Mouse (Mus musculus): ENCODE results near the gene Zfy1. TPM values are rescaled to one million over a fixed set of nuclear protein-coding genes. Genes with fewer than 3 reads are reported as not detected.
"Not testable (repeated sequence)": the region's sequence is repeated elsewhere in the genome, so short reads cannot be mapped to it uniquely, and the experiment has no call there.

The Zfy1 gene
- not detected in 2 replicates for polyA plus RNA-seq (2015; fragmentation: Nextera tagmentation; extraction: Ambion mirVana)

- not testable (repeated sequence) for H3K4me1 ChIP-seq (ENCODE audit: control insufficient read depth, low read depth, low read length); ATAC-seq (ENCODE audit: low read depth); H3K27me3 ChIP-seq (ENCODE audit: control insufficient read depth, insufficient read depth, low read depth, low read length); H3K9me3 ChIP-seq (replicated peaks; ENCODE audit: control insufficient read depth, low read length); H3K36me3 ChIP-seq (ENCODE audit: control insufficient read depth, insufficient read depth); H3K4me3 ChIP-seq (ENCODE audit: low read depth, low read length); H3K4me2 ChIP-seq (ENCODE audit: low read depth, low read length); H3K9ac ChIP-seq (ENCODE audit: low read depth, low read length); H3K27ac ChIP-seq (ENCODE audit: low read length)
- no CpG with 5 or more reads among the region's 11 CpGs for WGBS (ENCODE audit: insufficient replicate concordance)
Observed at GRCm38 (mm10) chrY:797309-797708, at the start of gene Zfy1. TSS of gene Zfy1 (minus strand) at chrY:797409.

DNA sequence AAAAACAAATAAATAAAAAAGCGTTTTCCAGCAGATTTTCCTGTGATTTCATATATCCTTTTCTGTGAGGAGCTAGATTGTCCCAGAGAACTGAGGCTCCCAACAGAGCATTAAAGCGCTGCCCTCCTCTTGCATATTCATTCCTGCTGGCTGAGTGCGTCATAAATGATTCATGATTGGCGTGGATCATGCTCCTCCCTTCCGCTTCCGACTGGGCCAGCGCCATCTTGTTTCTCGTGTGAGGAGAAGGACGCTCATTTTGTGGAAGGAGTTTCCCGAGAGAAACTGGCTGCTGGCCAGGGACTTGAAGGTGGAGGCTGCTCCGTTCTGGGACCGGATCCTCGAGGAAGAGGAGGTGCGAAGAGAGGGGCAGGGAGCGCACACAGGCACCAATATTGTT is 21.2 kb upstream of the Zfy1 start, which contains the start of gene Uba1y:
Gene Uba1y (plus strand): TSS at position 254 of the 400 bp plus-strand sequence.
- Histone ChIP-seq H3K4me3 (ENCODE audit: low read depth, low read length) (no peak within 1 kb of the TSS), H3K27ac (ENCODE audit: low read length) (no peak within 1 kb of the TSS), H3K9ac (ENCODE audit: low read depth, low read length) (no peak within 1 kb of the TSS), H3K4me2 (ENCODE audit: low read depth, low read length) (no peak within 1 kb of the TSS), H3K36me3 (ENCODE audit: control insufficient read depth, insufficient read depth) (no peaks in the 10 kb centered on the region), H3K27me3 (ENCODE audit: control insufficient read depth, insufficient read depth, low read depth, low read length) (no peaks in the 10 kb centered on the region), H3K9me3 (replicated peaks; ENCODE audit: control insufficient read depth, low read length) (no peaks in the 10 kb centered on the region), H3K4me1 (ENCODE audit: control insufficient read depth, low read depth, low read length) (no peaks in the 10 kb centered on the region)
- 81% methylated on average over 8 of the region's 15 CpGs for WGBS (ENCODE audit: insufficient replicate concordance)
- ATAC-seq (ENCODE audit: low read depth): no peak

- Histone ChIP-seq H3K4me3 (ENCODE audit: low read depth, low read length) (no peak overlapping the region), H3K9me3 (replicated peaks; ENCODE audit: control insufficient read depth, low read length) (no peaks in the 10 kb centered on the region), H3K4me1 (ENCODE audit: control insufficient read depth, low read depth, low read length) (no peaks in the 10 kb centered on the region), H3K4me2 (ENCODE audit: low read depth, low read length) (no peak overlapping the region), H3K27me3 (ENCODE audit: control insufficient read depth, insufficient read depth, low read depth, low read length) (no peaks in the 10 kb centered on the region), H3K27ac (ENCODE audit: low read length) (no peak overlapping the region), H3K9ac (ENCODE audit: low read depth, low read length) (no peak overlapping the region), H3K36me3 (ENCODE audit: control insufficient read depth, insufficient read depth) (no peaks in the 10 kb centered on the region)
- WGBS (ENCODE audit: insufficient replicate concordance): 0% methylated on average over 7 of the region's 15 CpGs
- 0 out of 2 replicates have a peak, but pooled peaks have one; percentile 19 for ATAC-seq (ENCODE audit: low read depth)
Observed at GRCm38 (mm10) chrY:808991-809661, 11.9 kb upstream of the Zfy1 start.

Other genes with a start within 250 kb of the Zfy1 start
- gene Uba1y, start 21.2 kb upstream of the Zfy1 start, polyA plus RNA-seq (2015; fragmentation: Nextera tagmentation; extraction: Ambion mirVana): not detected in 2 replicates
- 1.2 and 2.4 TPM in 2 replicates for gene Kdm5d, start 100.4 kb upstream of the Zfy1 start, polyA plus RNA-seq (2015; fragmentation: Nextera tagmentation; extraction: Ambion mirVana)
- 9.3 and 19.9 TPM in 2 replicates for gene Eif2s3y, start 213.1 kb upstream of the Zfy1 start, polyA plus RNA-seq (2015; fragmentation: Nextera tagmentation; extraction: Ambion mirVana)